Mouse (Mus musculus) forebrain, embryonic 16.5 days (tissue): ENCODE results near the gene Irgq. TPM values are rescaled to one million over a fixed set of nuclear protein-coding genes. Genes with fewer than 3 reads are reported as not detected.
"Not testable (repeated sequence)": the region's sequence is repeated elsewhere in the genome, so short reads cannot be mapped to it uniquely, and the experiment has no call there.

Experiments used
- ATAC-seq: fragments of 200-750 bp; cut with Nextera tagmentation; 2 replicates; pipeline ENCODE4 v1.8.0; 2017; ENCODE audit warnings: mild to moderate bottlenecking, moderate library complexity
- H3K27ac ChIP-seq: fragments of 300-500 bp; sonication (generic); 2 replicates; pipeline ENCODE4 v1.5.1; 2014; ENCODE audit warnings: low read length, control low read depth
- H3K27me3 ChIP-seq: fragments of 300-500 bp; sonication (generic); replicated peaks from 2 replicates; pipeline ENCODE4 v1.6.1; 2014; ENCODE audit warnings: low read length; ENCODE audit not compliant: control insufficient read depth, insufficient read depth
- H3K36me3 ChIP-seq: fragments of 300-500 bp; sonication (generic); 2 replicates; pipeline ENCODE4 v1.6.1; 2014; ENCODE audit not compliant: control insufficient read depth, insufficient read depth
- H3K4me1 ChIP-seq: fragments of 300-500 bp; sonication (generic); replicated peaks from 2 replicates; pipeline ENCODE4 v1.6.1; 2014; ENCODE audit warnings: low read length; ENCODE audit not compliant: control insufficient read depth, insufficient read depth
- H3K4me2 ChIP-seq: fragments of 300-500 bp; sonication (generic); 2 replicates; pipeline ENCODE4 v1.6.1; 2014; ENCODE audit warnings: mild to moderate bottlenecking, low read length, control low read depth
- H3K4me3 ChIP-seq: fragments of 300-500 bp; sonication (generic); replicated peaks from 2 replicates; pipeline ENCODE4 v1.5.1; 2014; ENCODE audit warnings: mild to moderate bottlenecking, low read length, control low read depth
- H3K9ac ChIP-seq: fragments of 300-500 bp; sonication (generic); replicated peaks from 2 replicates; pipeline ENCODE4 v1.6.1; 2014; ENCODE audit warnings: low read depth, low read length, control low read depth
- H3K9me3 ChIP-seq: fragments of 300-500 bp; sonication (generic); 2 replicates; pipeline ENCODE4 v1.6.1; 2016; ENCODE audit warnings: low read length; ENCODE audit not compliant: control insufficient read depth
- WGBS: fragments of 180-500 bp; shearing (Covaris S2); extraction: QIAGEN DNeasy Blood & Tissue Kit; methylation state at CpG from one replicate; pipeline ENCODE4 v1.1.7; 2014; 5-methylcytosine and 5-hydroxymethylcytosine counted together
- polyA plus RNA-seq: library from polyadenylated mRNA; unstranded; fragments of >200 nt; fragmentation: Nextera tagmentation; extraction: Ambion mirVana; gene quantifications from 2 replicates; pipeline ENCODE4 v1.2.1, GENCODE M21; 2015

Irgq gene
- polyA plus RNA-seq, 1 experiment from 2014 or later: 26.4 TPM

DNA sequence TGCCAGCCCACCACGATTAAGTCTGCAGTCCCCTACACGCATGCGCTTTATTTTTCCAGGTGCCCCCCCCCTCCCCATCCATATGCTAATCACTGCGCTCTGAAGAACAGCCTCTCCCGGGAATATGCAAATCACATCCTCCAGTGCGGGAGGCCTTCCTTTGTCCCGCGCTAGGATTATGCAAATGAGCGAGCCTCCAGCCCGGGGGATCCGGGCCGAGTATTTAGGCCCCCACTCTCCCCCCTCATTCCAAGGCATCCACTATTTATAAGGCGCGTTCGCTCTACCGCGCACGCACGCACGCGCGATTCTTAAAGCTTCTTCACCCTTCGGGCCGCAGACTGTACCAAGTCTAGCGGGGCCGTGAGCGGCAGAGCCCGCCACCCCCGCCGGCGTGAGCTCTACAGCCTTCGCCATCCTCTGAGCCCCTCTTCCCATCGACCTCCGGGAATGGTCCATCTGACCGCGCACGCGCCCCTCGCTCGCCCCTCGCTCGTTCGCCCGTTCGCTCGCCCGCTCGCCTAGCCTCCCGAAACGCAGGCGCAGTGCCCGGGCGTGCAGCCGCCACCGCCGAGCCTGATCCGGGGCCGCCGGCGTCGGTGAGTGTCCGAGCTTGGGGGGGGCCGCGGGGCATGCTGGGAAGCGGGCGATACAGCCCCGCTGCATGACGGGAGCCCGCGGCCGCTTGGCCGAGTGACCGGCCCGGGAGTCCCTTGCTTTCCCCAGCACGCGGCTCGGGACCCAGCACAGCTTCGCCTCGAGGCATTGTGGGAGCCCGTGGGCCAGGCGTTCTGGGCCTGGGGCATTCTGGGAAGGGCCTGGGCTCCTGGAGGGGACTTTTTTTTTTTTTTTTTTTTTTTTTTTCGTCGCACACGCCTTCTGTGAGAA lies 23.4 kb upstream of the Irgq start, which contains the start of gene Zfp428:
TSS of gene Zfp428 (plus strand) at position 169 of the 888 bp plus-strand sequence.
- H3K9me3 ChIP-seq: no peaks in the 10 kb centered on the region
- peaks cover 2% of the 10 kb centered on the region; the same call in 1 of the 2 replicates for H3K36me3 ChIP-seq
- H3K4me3 ChIP-seq: peak within 1 kb of the TSS; percentile 71
- no peaks in the 10 kb centered on the region for H3K27me3 ChIP-seq
- peak within 1 kb of the TSS; percentile 100 for H3K27ac ChIP-seq
- H3K4me1 ChIP-seq: peaks cover 40% of the 10 kb centered on the region
- WGBS: under 1% methylated on average over 84 of the region's 84 CpGs
- H3K9ac ChIP-seq: peak within 1 kb of the TSS; percentile 96
- ATAC-seq: peak; percentile 92
- peak within 1 kb of the TSS; percentile 70 for H3K4me2 ChIP-seq

DNA sequence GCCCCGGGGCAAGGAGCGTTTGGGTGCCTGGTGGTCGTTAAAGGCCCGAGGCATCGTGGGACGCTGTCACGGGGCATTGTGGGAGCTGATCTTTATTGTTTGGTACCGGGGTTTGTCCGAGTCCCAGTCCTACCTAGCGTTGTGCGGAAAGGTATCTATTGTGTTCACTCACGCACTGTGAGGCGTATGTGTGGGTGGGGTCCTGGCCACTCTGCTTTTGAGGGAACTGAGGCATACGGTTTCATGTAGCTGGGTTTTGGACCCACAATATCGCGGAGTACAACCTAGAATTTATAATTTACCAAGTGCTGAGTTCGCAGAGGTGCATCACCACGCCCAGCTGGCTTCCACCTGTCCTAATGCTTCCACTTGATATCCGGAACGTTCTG lies 22.8 kb upstream of the Irgq start:
- Histone ChIP-seq H3K27me3 (no peaks in the 10 kb centered on the region), H3K4me3 (peak overlapping the region; percentile 71), H3K9ac (peak overlapping the region; percentile 96), H3K4me2 (peak overlapping the region; percentile 70), H3K4me1 (peaks cover 43% of the 10 kb centered on the region), H3K27ac (peak overlapping the region; percentile 100), H3K9me3 (no peaks in the 10 kb centered on the region), H3K36me3 (peaks cover 4% of the 10 kb centered on the region)
- ATAC-seq: peak; percentile 8
- WGBS: 1% methylated on average over 20 of the region's 20 CpGs

DNA sequence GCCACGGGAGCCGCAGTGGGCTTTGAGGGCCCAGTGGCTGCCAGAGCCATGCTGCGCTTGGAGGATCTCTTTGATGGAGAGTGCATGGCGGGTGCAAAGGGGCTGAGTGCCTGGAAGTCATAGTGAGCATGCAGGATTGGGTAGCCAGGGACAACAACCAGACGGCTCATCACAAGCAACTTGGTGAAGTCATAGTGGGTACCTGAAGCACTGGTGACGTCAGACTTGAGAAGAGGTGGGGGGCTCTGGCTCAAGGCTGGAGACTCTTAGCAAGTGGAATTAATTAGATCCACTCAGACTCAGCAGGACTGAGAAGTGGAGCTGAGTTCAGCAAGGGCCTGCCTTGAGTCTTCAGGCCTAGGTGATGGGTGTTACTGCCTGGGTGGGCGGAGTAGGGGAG lies 18.1 kb upstream of the Irgq start, which contains the start of gene AC161166.1:
TSS of gene AC161166.1 (minus strand) at position 101 of the 400 bp plus-strand sequence.
- H3K27ac ChIP-seq: no peak within 1 kb of the TSS
- ATAC-seq: no peak
- H3K36me3 ChIP-seq: peaks cover 13% of the 10 kb centered on the region

DNA sequence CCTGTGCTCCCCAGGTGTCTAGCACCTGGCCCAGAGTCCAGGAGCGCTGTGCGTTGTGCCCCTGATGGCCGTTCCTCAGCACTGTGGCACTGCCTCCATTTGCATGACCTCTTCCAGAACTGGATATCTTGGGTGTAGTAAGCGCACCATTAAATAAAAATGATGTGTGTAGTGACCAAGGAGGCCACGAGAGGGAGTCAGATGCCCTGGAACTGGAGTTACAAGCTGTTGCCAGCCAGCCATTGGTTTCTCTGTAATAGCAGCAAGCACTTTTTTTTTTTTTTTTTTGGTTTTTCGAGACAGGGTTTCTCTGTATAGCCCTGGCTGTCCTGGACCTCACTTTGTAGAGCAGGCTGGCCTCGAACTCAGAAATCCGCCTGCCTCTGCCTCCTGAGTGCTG lies 14.2 kb upstream of the Irgq start:
- Histone ChIP-seq H3K36me3 (peaks cover 15% of the 10 kb centered on the region), H3K4me1 (peaks cover 13% of the 10 kb centered on the region)
- not testable (repeated sequence) for H3K27ac ChIP-seq, H3K9ac ChIP-seq, H3K4me2 ChIP-seq, ATAC-seq, H3K27me3 ChIP-seq, H3K9me3 ChIP-seq, H3K4me3 ChIP-seq
- 72% methylated on average over 8 of the region's 8 CpGs for WGBS

More for the DNA sequence above, 18.1 kb upstream of the Irgq start, which contains the start of gene AC161166.1:
- WGBS: 88% methylated on average over 7 of the region's 7 CpGs
- H3K27me3 ChIP-seq: no peaks in the 10 kb centered on the region
- H3K4me1 ChIP-seq: peaks cover 23% of the 10 kb centered on the region
- no peak within 1 kb of the TSS for H3K9ac ChIP-seq
- H3K9me3 ChIP-seq: no peaks in the 10 kb centered on the region
- no peak within 1 kb of the TSS for H3K4me3 ChIP-seq
- H3K4me2 ChIP-seq: no peak within 1 kb of the TSS

DNA sequence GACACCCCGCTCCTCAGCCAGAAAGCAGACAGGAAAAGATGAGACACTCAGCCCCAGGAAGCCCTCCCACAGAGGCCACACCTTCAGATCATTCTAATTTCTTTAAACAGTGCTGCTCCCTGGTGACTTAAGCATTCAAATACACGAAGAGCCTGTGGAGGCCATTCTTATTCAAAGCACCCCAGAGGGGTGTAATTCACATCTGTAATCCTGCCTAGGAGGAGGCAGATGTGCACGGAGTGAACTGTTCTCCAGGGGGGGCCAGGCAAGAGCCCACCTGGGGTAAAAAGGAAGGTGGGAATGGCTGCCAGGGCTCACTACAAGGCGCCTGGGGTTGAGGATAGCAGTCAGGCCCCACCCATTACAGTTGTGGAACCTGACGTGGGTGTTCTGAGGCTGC lies 13.4 kb upstream of the Irgq start:
- H3K27ac ChIP-seq: no peak overlapping the region

DNA sequence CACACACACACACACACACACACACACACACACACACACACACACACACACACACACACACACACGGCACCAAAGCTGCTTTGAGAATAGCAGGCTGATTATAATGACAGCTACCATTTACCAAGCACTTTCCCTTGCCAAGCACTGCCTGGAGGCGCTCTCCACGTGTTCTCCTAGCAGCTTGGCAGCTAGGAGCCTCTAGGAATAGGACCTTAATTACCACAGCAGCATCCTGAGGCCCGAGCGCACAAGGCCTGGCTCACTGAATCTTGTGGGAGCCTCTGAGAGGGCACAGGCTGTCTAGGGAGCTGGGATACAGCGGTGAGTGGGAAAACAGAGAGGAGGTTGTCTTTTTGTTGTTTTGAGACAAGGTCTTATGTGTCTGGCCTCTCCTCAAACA lies 12.8 kb upstream of the Irgq start:
- peak; percentile 63 for ATAC-seq
- Histone ChIP-seq H3K36me3 (peaks cover 12% of the 10 kb centered on the region; the same call in 1 of the 2 replicates), H3K4me1 (peaks cover 10% of the 10 kb centered on the region), H3K4me3 (no peak overlapping the region), H3K9ac (peak overlapping the region; percentile 22; the same call in 1 of the 2 replicates), H3K27me3 (no peaks in the 10 kb centered on the region), H3K27ac (peak overlapping the region; percentile 77), H3K9me3 (no peaks in the 10 kb centered on the region), H3K4me2 (no peak overlapping the region)
- WGBS: 27% methylated on average over 6 of the region's 6 CpGs

More for the DNA sequence above, 13.4 kb upstream of the Irgq start:
- H3K4me1 ChIP-seq: peaks cover 13% of the 10 kb centered on the region
- no peak overlapping the region for H3K4me2 ChIP-seq
- H3K27me3 ChIP-seq: no peaks in the 10 kb centered on the region
- no peak overlapping the region for H3K4me3 ChIP-seq
- H3K9me3 ChIP-seq: no peaks in the 10 kb centered on the region
- ATAC-seq: no peak
- H3K9ac ChIP-seq: no peak overlapping the region
- peaks cover 14% of the 10 kb centered on the region; the same call in 1 of the 2 replicates for H3K36me3 ChIP-seq
- 35% methylated on average over 5 of the region's 5 CpGs for WGBS

DNA sequence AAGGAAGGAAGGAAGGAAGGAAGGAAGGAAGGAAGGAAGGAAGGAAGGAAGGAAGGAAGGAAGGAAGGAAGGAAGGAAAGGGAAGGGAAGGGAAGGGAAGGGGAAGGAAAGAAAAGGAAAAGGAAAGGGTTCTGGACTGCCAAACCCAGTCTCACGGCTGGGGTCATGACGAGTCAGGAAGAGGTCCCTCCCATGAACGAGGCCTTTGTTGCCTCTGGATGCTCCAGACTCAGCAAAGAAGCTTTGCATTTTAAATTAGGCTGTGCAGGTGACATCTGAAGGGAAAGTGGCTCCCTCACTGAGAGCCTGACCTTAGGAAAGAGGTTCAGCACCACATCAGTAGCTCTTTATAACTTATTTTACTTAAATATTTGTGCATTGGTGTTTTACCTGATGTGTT lies 11.4 kb upstream of the Irgq start:
- Histone ChIP-seq H3K9me3 (no peaks in the 10 kb centered on the region), H3K4me1 (peaks cover 10% of the 10 kb centered on the region), H3K27me3 (no peaks in the 10 kb centered on the region), H3K4me3 (no peak overlapping the region), H3K36me3 (peaks cover 10% of the 10 kb centered on the region; the same call in 1 of the 2 replicates), H3K9ac (no peak overlapping the region), H3K27ac (no peak overlapping the region), H3K4me2 (no peak overlapping the region)
- ATAC-seq: no peak
- WGBS: 16% methylated on average over 3 of the region's 3 CpGs

DNA sequence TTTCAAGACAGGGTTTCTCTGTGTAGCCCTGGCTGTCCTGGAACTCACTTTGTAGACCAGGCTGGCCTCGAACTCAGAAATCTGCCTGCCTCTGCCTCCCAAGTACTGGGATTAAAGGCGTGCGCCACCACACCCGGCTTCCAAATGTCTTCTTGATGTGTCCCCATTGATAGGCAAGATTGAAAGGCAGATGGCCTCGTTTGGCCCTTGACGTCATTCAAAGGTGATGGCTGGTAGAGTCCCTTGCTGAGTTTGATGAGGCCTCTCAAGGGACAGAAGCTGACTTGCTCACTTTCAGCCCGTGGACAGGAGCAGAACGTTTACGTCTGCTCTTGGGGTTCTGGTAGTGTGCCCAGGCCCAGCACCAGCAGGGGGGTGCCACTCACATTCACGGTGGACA lies 10.4 kb upstream of the Irgq start:
- not testable (repeated sequence) for H3K9ac ChIP-seq, H3K4me1 ChIP-seq, H3K27ac ChIP-seq, H3K27me3 ChIP-seq, H3K9me3 ChIP-seq, H3K4me3 ChIP-seq, H3K36me3 ChIP-seq, H3K4me2 ChIP-seq, ATAC-seq
- 81% methylated on average over 9 of the region's 10 CpGs for WGBS

DNA sequence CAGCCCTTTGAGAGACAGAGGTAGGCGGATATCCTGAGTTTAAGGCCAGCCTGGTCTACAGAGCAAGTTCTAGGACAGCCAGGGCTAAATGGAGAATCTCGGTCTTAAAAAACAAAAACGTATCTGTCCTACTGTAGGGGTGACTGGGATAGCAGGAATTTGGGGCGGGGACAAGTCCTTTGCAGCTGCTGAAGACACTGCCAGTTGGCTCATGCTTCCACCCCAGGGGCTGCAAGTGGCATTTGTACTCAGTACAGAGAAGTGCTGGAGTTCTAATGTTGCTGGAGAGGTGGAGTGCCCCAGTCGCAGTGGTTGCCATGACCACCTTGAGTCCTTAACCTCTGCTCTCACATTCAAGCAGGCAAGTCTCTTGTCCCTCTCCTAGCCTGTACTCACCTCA lies 7.7 kb upstream of the Irgq start:
- 65% methylated on average over 5 of the region's 5 CpGs for WGBS
- no peak for ATAC-seq
- Histone ChIP-seq H3K4me2 (no peak overlapping the region), H3K9ac (no peak overlapping the region), H3K36me3 (0 out of 2 replicates have a peak, but pooled peaks cover 3% of the 10 kb centered on the region), H3K27me3 (no peaks in the 10 kb centered on the region), H3K9me3 (no peaks in the 10 kb centered on the region), H3K4me3 (no peak overlapping the region), H3K4me1 (peaks cover 9% of the 10 kb centered on the region), H3K27ac (no peak overlapping the region)
